24 mouse cellular contexts compared by ENCODE assay signal in the genomic region with DNA sequence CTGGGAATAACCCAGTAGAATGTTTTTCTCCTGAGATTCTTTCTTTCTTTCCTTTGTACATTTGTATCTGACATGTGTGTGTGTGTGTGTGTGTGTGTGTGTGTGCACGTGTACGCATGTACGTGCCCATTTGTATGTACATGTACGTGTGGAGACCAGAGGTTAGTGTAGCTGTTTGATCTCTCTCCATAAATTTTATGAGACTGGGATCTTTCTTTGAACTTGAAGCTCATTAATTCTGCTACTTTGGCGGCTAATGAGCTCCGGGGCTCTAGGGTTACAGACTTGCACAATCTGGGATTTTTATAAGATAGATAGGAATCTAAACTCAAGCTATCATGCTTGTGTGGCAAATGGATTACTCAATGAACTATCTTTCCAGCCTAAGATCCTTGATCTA.
"Had no signal": no experiment of that assay in that cellular context is flagged by ENCODE, and none has a peak within 500 bp of the region (broad histone marks: within the 10 kb centered on the region; RNA-seq: fewer than 3 reads in every experiment).

No protein-coding gene starts in this region.

- H3K36me3 ChIP-seq: limb, embryonic 13.5 days; liver, embryonic 12.5 days; liver, embryonic 15.5 days; lung, embryonic 15.5 days; midbrain, embryonic 15.5 days; neural tube, embryonic 12.5 days; neural tube, embryonic 15.5 days had no signal

- H3K4me1 ChIP-seq: limb, embryonic 13.5 days; liver, embryonic 12.5 days; liver, embryonic 15.5 days; megakaryocyte, embryonic 14.5 days; midbrain, embryonic 15.5 days; neural tube, embryonic 12.5 days; neural tube, embryonic 15.5 days had no signal

- H3K9ac ChIP-seq: limb, embryonic 13.5 days; liver, embryonic 12.5 days; liver, embryonic 15.5 days; lung, embryonic 15.5 days; midbrain, embryonic 15.5 days; neural tube, embryonic 12.5 days; neural tube, embryonic 15.5 days had no signal

- H3K27me3 ChIP-seq: limb, embryonic 13.5 days; liver, embryonic 12.5 days; liver, embryonic 15.5 days; lung, embryonic 15.5 days; megakaryocyte, embryonic 14.5 days; midbrain, embryonic 15.5 days; neural tube, embryonic 12.5 days; neural tube, embryonic 15.5 days had no signal

- H3K27ac ChIP-seq: layer of hippocampus, adult 2 months; left cerebral cortex, adult 2 months; limb, embryonic 13.5 days; liver, embryonic 12.5 days; liver, embryonic 15.5 days; lung, embryonic 15.5 days; midbrain, embryonic 15.5 days; neural tube, embryonic 12.5 days; neural tube, embryonic 15.5 days; stomach, postnatal 0 days had no signal

- H3K4me3 ChIP-seq: layer of hippocampus, adult 2 months; left cerebral cortex, adult 2 months; limb, embryonic 13.5 days; liver, embryonic 12.5 days; liver, embryonic 15.5 days; lung, embryonic 15.5 days; megakaryocyte, embryonic 14.5 days; midbrain, embryonic 15.5 days; neural tube, embryonic 12.5 days; neural tube, embryonic 15.5 days had no signal

- DNase-seq: kidney, adult 9 months; layer of hippocampus, adult 9-11 months; layer of hippocampus, postnatal 36 days; liver; lung, adult 18-20 months; lung, postnatal 10 days; lung, postnatal 36 days; right cerebral cortex, adult 18-20 months; right cerebral cortex, postnatal 14 days; right cerebral cortex, postnatal 4 days; thymus, adult 2 months; thymus, postnatal 14 days; thymus, postnatal 4 days had no signal
